Comparison of ENCODE assay signal across 18 mouse cellular contexts in the genomic region with DNA sequence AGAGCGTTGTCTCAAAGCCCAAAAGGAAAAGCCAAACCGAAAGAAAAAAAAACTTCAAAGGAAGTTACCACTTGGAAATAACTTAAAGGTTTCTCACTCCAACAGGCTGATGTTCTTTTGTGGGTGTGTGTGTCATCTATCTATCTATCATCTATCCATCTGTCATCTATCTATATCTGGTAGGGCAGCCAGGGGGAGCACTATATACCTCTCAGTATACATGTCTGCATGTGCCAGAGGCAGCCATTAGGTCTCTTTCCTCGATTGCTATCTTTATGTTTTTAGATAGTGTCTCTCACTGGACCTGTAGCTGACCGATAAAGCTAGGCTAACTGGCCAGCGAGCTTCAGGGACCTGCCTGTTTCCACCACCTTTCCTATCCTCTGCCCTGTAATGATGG. TPM values are rescaled to one million over a fixed set of nuclear protein-coding genes. Genes with fewer than 3 reads are reported as not detected.
A peak's percentile ranks its signal among the peaks of the same experiment; 100 is the strongest.
DNase-seq lines count a peak whose midpoint lies in the region; ATAC-seq and TF ChIP-seq lines count a peak whose summit lies in the region.
"Had no signal": no experiment of that assay in that cellular context is flagged by ENCODE, and none has a peak within 500 bp of the region (broad histone marks: within the 10 kb centered on the region; RNA-seq: fewer than 3 reads in every experiment).

No protein-coding gene starts in this region.

- no peak for ATAC-seq in forebrain, postnatal 0 days
- no peak for ATAC-seq in forebrain, embryonic 15.5 days (replicated peaks)
- ATAC-seq in liver, postnatal 0 days = no peak
- ATAC-seq in liver, embryonic 11.5 days (replicated peaks; ENCODE audit: low FRiP score) = no peak
- peak; percentile 45 for ATAC-seq in megakaryocyte, adult 5-6 weeks (ENCODE audit: poor library complexity, severe bottlenecking)

- no peak overlapping the region for H3K4me2 ChIP-seq in forebrain, postnatal 0 days (ENCODE audit: low read depth)
- no peak overlapping the region for H3K4me2 ChIP-seq in forebrain, embryonic 15.5 days (replicated peaks)
- no peak overlapping the region for H3K4me2 ChIP-seq in liver, postnatal 0 days (ENCODE audit: low read depth, low read length)
- no peak overlapping the region for H3K4me2 ChIP-seq in liver, embryonic 11.5 days
- H3K4me2 ChIP-seq: forebrain, embryonic 12.5 days; hindbrain, embryonic 12.5 days; limb, embryonic 13.5 days had no signal

- no peak overlapping the region for H3K27ac ChIP-seq in forebrain, postnatal 0 days (ENCODE audit: low read depth, low read length)
- no peak overlapping the region for H3K27ac ChIP-seq in forebrain, embryonic 15.5 days (replicated peaks)
- no peak overlapping the region for H3K27ac ChIP-seq in liver, postnatal 0 days (ENCODE audit: low read depth)
- no peak overlapping the region for H3K27ac ChIP-seq in liver, embryonic 11.5 days (ENCODE audit: low read depth, low read length)
- H3K27ac ChIP-seq: forebrain, embryonic 12.5 days; heart, embryonic 10.5 days; hindbrain, embryonic 12.5 days; limb, embryonic 13.5 days; liver, embryonic 14.5 days; midbrain, embryonic 10.5 days had no signal

- no peaks in the 10 kb centered on the region for H3K4me1 ChIP-seq in forebrain, postnatal 0 days (ENCODE audit: insufficient read depth)
- H3K4me1 ChIP-seq in forebrain, embryonic 15.5 days = no peaks in the 10 kb centered on the region
- H3K4me1 ChIP-seq in liver, postnatal 0 days (ENCODE audit: insufficient read depth) = no peaks in the 10 kb centered on the region
- no peaks in the 10 kb centered on the region for H3K4me1 ChIP-seq in liver, embryonic 11.5 days (replicated peaks; ENCODE audit: control insufficient read depth, insufficient read depth, low read length)
- H3K4me1 ChIP-seq: forebrain, embryonic 12.5 days; heart, embryonic 10.5 days; hindbrain, embryonic 12.5 days; midbrain, embryonic 10.5 days had no signal

- 88% methylated on average over 5 of the region's 5 CpGs for WGBS in forebrain, postnatal 0 days
- WGBS in forebrain, embryonic 15.5 days = 88% methylated on average over 5 of the region's 5 CpGs
- WGBS in liver, postnatal 0 days (ENCODE audit: insufficient replicate concordance) = 80% methylated on average over 5 of the region's 5 CpGs
- 79% methylated on average over 5 of the region's 5 CpGs for WGBS in liver, embryonic 11.5 days

- TF ChIP-seq EP300 in liver, postnatal 0 days (IDR thresholded peaks at IDR 0.05; ENCODE audit: low read depth) = no peak

- H3K36me3 ChIP-seq in forebrain, postnatal 0 days (ENCODE audit: insufficient read depth) = peaks cover 16% of the 10 kb centered on the region
- H3K36me3 ChIP-seq in forebrain, embryonic 15.5 days = peaks cover 8% of the 10 kb centered on the region; the same call in 1 of the 2 replicates
- H3K36me3 ChIP-seq in liver, postnatal 0 days (replicated peaks; ENCODE audit: insufficient read depth, low read length) = peaks cover 5% of the 10 kb centered on the region; the same call in 1 of the 2 replicates
- H3K36me3 ChIP-seq in liver, embryonic 11.5 days (ENCODE audit: control insufficient read depth, insufficient read depth, low read length) = no peaks in the 10 kb centered on the region

- no peak overlapping the region for H3K9ac ChIP-seq in forebrain, postnatal 0 days
- no peak overlapping the region for H3K9ac ChIP-seq in forebrain, embryonic 15.5 days (replicated peaks)
- H3K9ac ChIP-seq in liver, postnatal 0 days (replicated peaks) = no peak overlapping the region
- no peak overlapping the region for H3K9ac ChIP-seq in liver, embryonic 11.5 days (ENCODE audit: low read depth, low read length)
- H3K9ac ChIP-seq: forebrain, embryonic 12.5 days; hindbrain, embryonic 12.5 days; limb, embryonic 13.5 days; liver, embryonic 14.5 days had no signal

- no peaks in the 10 kb centered on the region for H3K9me3 ChIP-seq in forebrain, postnatal 0 days (ENCODE audit: low read length)
- H3K9me3 ChIP-seq in forebrain, embryonic 15.5 days = no peaks in the 10 kb centered on the region
- no peaks in the 10 kb centered on the region for H3K9me3 ChIP-seq in liver, postnatal 0 days (ENCODE audit: low read length)
- no peaks in the 10 kb centered on the region for H3K9me3 ChIP-seq in liver, embryonic 11.5 days (ENCODE audit: control insufficient read depth, low read length)
- H3K9me3 ChIP-seq: forebrain, embryonic 12.5 days; heart, embryonic 10.5 days; hindbrain, embryonic 12.5 days; limb, embryonic 13.5 days; midbrain, embryonic 10.5 days had no signal

- H3K27me3 ChIP-seq in forebrain, postnatal 0 days (ENCODE audit: insufficient read depth, low read length) = no peaks in the 10 kb centered on the region
- no peaks in the 10 kb centered on the region for H3K27me3 ChIP-seq in forebrain, embryonic 15.5 days
- H3K27me3 ChIP-seq in liver, postnatal 0 days (ENCODE audit: insufficient read depth, low read length) = no peaks in the 10 kb centered on the region
- H3K27me3 ChIP-seq in liver, embryonic 11.5 days (replicated peaks; ENCODE audit: control insufficient read depth, insufficient read depth, low read length) = no peaks in the 10 kb centered on the region
- H3K27me3 ChIP-seq: forebrain, embryonic 12.5 days; hindbrain, embryonic 12.5 days; limb, embryonic 13.5 days had no signal

- TF ChIP-seq CTCF in forebrain, postnatal 0 days (IDR thresholded peaks at IDR 0.05; ENCODE audit: low read depth) = peak; percentile 10; the same call in 1 of the 2 replicates
- peak; percentile 16 for TF ChIP-seq CTCF in liver, postnatal 0 days (IDR thresholded peaks at IDR 0.05; ENCODE audit: low read depth)

- no peak for DNase-seq in forebrain, postnatal 0 days
- DNase-seq in liver, postnatal 0 days = no peak
- DNase-seq in liver, embryonic 11.5 days (ENCODE audit: low spot score) = no peak
- DNase-seq in B cell, adult 2 months = peak; percentile 26 to 35
- DNase-seq in c-Kit-positive CD71-positive TER-119-positive erythroid progenitor cells, embryonic 14.5 days (ENCODE audit: low spot score) = no peak
- no peak for DNase-seq in cerebellum, postnatal 14 days
- DNase-seq: cerebellum, adult 8-10 months; kidney, postnatal 4 days; right cerebral cortex, postnatal 4 days; thymus, postnatal 25 days had no signal

- no peak overlapping the region for H3K4me3 ChIP-seq in forebrain, postnatal 0 days (ENCODE audit: low read depth, low read length)
- H3K4me3 ChIP-seq in forebrain, embryonic 15.5 days = no peak overlapping the region
- H3K4me3 ChIP-seq in liver, postnatal 0 days (ENCODE audit: low read depth, low read length) = no peak overlapping the region
- H3K4me3 ChIP-seq in liver, embryonic 11.5 days (ENCODE audit: low read depth, low read length) = no peak overlapping the region
- H3K4me3 ChIP-seq: forebrain, embryonic 12.5 days; heart, embryonic 10.5 days; hindbrain, embryonic 12.5 days; limb, embryonic 13.5 days; midbrain, embryonic 10.5 days had no signal

RNA-seq across cellular contexts. Expression of gene Mrpl44, which starts 41.0 kb away (rescaled TPM):
- total RNA-seq in forebrain, postnatal 0 days (2014; rRNA removed) = 37.3 and 46.5 TPM in 2 replicates
- 33.3 and 34.8 TPM in 2 replicates for polyA plus RNA-seq in forebrain, postnatal 0 days (2015; fragmentation: Nextera tagmentation; extraction: Ambion mirVana)
- polyA plus RNA-seq in forebrain, embryonic 15.5 days (2015; fragmentation: Nextera tagmentation; extraction: Ambion mirVana) = 45.8 and 47.4 TPM in 2 replicates
- 22.2 and 22.7 TPM in 2 replicates for polyA plus RNA-seq in liver, postnatal 0 days (2015; fragmentation: Nextera tagmentation; extraction: Ambion mirVana)
- 49.6 and 51.0 TPM in 2 replicates for polyA plus RNA-seq in liver, embryonic 11.5 days (2014; fragmentation: Nextera tagmentation; extraction: Ambion mirVana)
- total RNA-seq in megakaryocyte, adult 5-6 weeks (2015) = 18.6 and 23.2 TPM in 2 replicates
- 15.4 and 20.3 TPM in 2 replicates for total RNA-seq in megakaryocyte, adult 5-6 weeks (2017)

RNA-seq across cellular contexts. Expression of gene Wdfy1, which starts 41.1 kb away (rescaled TPM):
- 69.2 and 90.1 TPM in 2 replicates for total RNA-seq in forebrain, postnatal 0 days (2014; rRNA removed)
- 47.0 and 72.8 TPM in 2 replicates for polyA plus RNA-seq in forebrain, postnatal 0 days (2015; fragmentation: Nextera tagmentation; extraction: Ambion mirVana)
- 79.6 and 87.1 TPM in 2 replicates for polyA plus RNA-seq in forebrain, embryonic 15.5 days (2015; fragmentation: Nextera tagmentation; extraction: Ambion mirVana)
- 15.7 and 17.2 TPM in 2 replicates for polyA plus RNA-seq in liver, postnatal 0 days (2015; fragmentation: Nextera tagmentation; extraction: Ambion mirVana)
- polyA plus RNA-seq in liver, embryonic 11.5 days (2014; fragmentation: Nextera tagmentation; extraction: Ambion mirVana) = 25.0 and 28.2 TPM in 2 replicates
- total RNA-seq in megakaryocyte, adult 5-6 weeks (2015) = 18.4 and 21.0 TPM in 2 replicates
- total RNA-seq in megakaryocyte, adult 5-6 weeks (2017) = 9.0 and 19.3 TPM in 2 replicates

Comparison
In these comparisons a context has a peak if more than half of its experiments do, and no peak if none do; other contexts are left out.
1. DNase-seq: peak in B cell, adult 2 months (2 of 2); none in forebrain, postnatal 0 days (single experiment), liver, postnatal 0 days (single experiment), liver, embryonic 11.5 days (single experiment), c-Kit-positive CD71-positive TER-119-positive erythroid progenitor cells, embryonic 14.5 days (single experiment) and cerebellum, postnatal 14 days (0 of 2).